Mouse (Mus musculus) lung, postnatal 10 days (tissue): ENCODE measurements around the gene Eefsec.

Experiments used
- DNase-seq: peaks from one replicate; pipeline ENCODE4 v3.0.0; 2021

Gene Eefsec

GRCm38 (mm10) chr6:88412604-88413003 lies 33.7 kb downstream of the Eefsec start:
- no peak for DNase-seq

- no peak for DNase-seq
These were observed 36.8 kb downstream of the Eefsec start for GRCm38 (mm10) chr6:88409492-88409891.

- DNase-seq, result no peak
These were observed 45.9 kb downstream of the Eefsec start for GRCm38 (mm10) chr6:88400451-88400850.

GRCm38 (mm10) chr6:88397985-88398384 lies 48.4 kb downstream of the Eefsec start:
- DNase-seq, result no peak

GRCm38 (mm10) chr6:88388946-88389345 lies 57.4 kb downstream of the Eefsec start:
- peak; percentile 59 for DNase-seq

- DNase-seq, result no peak
These were observed 58.3 kb downstream of the Eefsec start for GRCm38 (mm10) chr6:88387836-88388724.

- no peak for DNase-seq
These were observed 61.8 kb downstream of the Eefsec start for GRCm38 (mm10) chr6:88384420-88385053.

- no peak for DNase-seq
These were observed 62.6 kb downstream of the Eefsec start for GRCm38 (mm10) chr6:88383734-88384133.

- no peak for DNase-seq
These were observed 66.6 kb downstream of the Eefsec start for GRCm38 (mm10) chr6:88379756-88380155.

GRCm38 (mm10) chr6:88378829-88379228 lies 67.5 kb downstream of the Eefsec start:
- DNase-seq, result no peak

GRCm38 (mm10) chr6:88374247-88374646 lies 72.1 kb downstream of the Eefsec start:
- DNase-seq, result no peak

- DNase-seq, result peak; percentile 74
These were observed 76.3 kb downstream of the Eefsec start for GRCm38 (mm10) chr6:88369851-88370635.

GRCm38 (mm10) chr6:88363475-88364012 lies 82.8 kb downstream of the Eefsec start:
- DNase-seq, result no peak

GRCm38 (mm10) chr6:88361096-88361495 lies 85.2 kb downstream of the Eefsec start:
- no peak for DNase-seq

GRCm38 (mm10) chr6:88358210-88358609 lies 88.1 kb downstream of the Eefsec start:
- no peak for DNase-seq

- DNase-seq, result no peak
These were observed 90.5 kb downstream of the Eefsec start for GRCm38 (mm10) chr6:88355866-88356265.

GRCm38 (mm10) chr6:88352541-88352940 lies 93.8 kb downstream of the Eefsec start:
- DNase-seq, result no peak

GRCm38 (mm10) chr6:88346776-88347175 lies 99.6 kb downstream of the Eefsec start:
- no peak for DNase-seq

GRCm38 (mm10) chr6:88345311-88345710 lies 101.0 kb downstream of the Eefsec start:
- DNase-seq, result no peak

GRCm38 (mm10) chr6:88343485-88344450 lies 102.6 kb downstream of the Eefsec start:
- peak; percentile 87 for DNase-seq

GRCm38 (mm10) chr6:88342965-88343364 lies 103.4 kb downstream of the Eefsec start:
- no peak for DNase-seq

GRCm38 (mm10) chr6:88341182-88341581 lies 105.2 kb downstream of the Eefsec start:
- no peak for DNase-seq
